Mouse (Mus musculus): Measurements from ENCODE around the gene Tnfrsf23. TPM values are rescaled to one million over a fixed set of nuclear protein-coding genes. Genes with fewer than 3 reads are reported as not detected.

The Tnfrsf23 gene
- polyA plus RNA-seq (2014; fragmentation: Illumina TruSeq; extraction: RNeasy Lipid Tissue Mini Kit (QIAGEN cat#74804); ENCODE audit: low read depth, low replicate concordance): 5.8 TPM

GRCm38 (mm10) chr7:143685359-143686067, at the start of gene Tnfrsf23:
TSS of gene Tnfrsf23 (minus strand) at chr7:143685872.

GRCm38 (mm10) chr7:143649034-143649768, 36.5 kb downstream of the Tnfrsf23 start, which contains the start of gene Tnfrsf22:
TSS of gene Tnfrsf22 (minus strand) at chr7:143649661.

GRCm38 (mm10) chr7:143628540-143628939, 57.1 kb downstream of the Tnfrsf23 start, which contains the start of gene Tnfrsf26:
TSS of gene Tnfrsf26 (minus strand) at chr7:143628722.

Other genes starting within 250 kb of the Tnfrsf23 start
- gene Cdkn1c, start 224.8 kb downstream of the Tnfrsf23 start, polyA plus RNA-seq (2014; fragmentation: Illumina TruSeq; extraction: RNeasy Lipid Tissue Mini Kit (QIAGEN cat#74804); ENCODE audit: low read depth, low replicate concordance): 15.0 TPM
- 0.98 TPM for gene Slc22a18, start 212.1 kb downstream of the Tnfrsf23 start, polyA plus RNA-seq (2014; fragmentation: Illumina TruSeq; extraction: RNeasy Lipid Tissue Mini Kit (QIAGEN cat#74804); ENCODE audit: low read depth, low replicate concordance)
- not detected for gene Phlda2, start 182.7 kb downstream of the Tnfrsf23 start, polyA plus RNA-seq (2014; fragmentation: Illumina TruSeq; extraction: RNeasy Lipid Tissue Mini Kit (QIAGEN cat#74804); ENCODE audit: low read depth, low replicate concordance)
- 89.8 TPM for gene Nap1l4, start 136.8 kb downstream of the Tnfrsf23 start, polyA plus RNA-seq (2014; fragmentation: Illumina TruSeq; extraction: RNeasy Lipid Tissue Mini Kit (QIAGEN cat#74804); ENCODE audit: low read depth, low replicate concordance)
- 21.7 TPM for gene Cars, start 85.8 kb downstream of the Tnfrsf23 start, polyA plus RNA-seq (2014; fragmentation: Illumina TruSeq; extraction: RNeasy Lipid Tissue Mini Kit (QIAGEN cat#74804); ENCODE audit: low read depth, low replicate concordance)
- 1.3 TPM for gene Tnfrsf26, start 57.1 kb downstream of the Tnfrsf23 start, polyA plus RNA-seq (2014; fragmentation: Illumina TruSeq; extraction: RNeasy Lipid Tissue Mini Kit (QIAGEN cat#74804); ENCODE audit: low read depth, low replicate concordance)
- gene Tnfrsf22, start 36.2 kb downstream of the Tnfrsf23 start, polyA plus RNA-seq (2014; fragmentation: Illumina TruSeq; extraction: RNeasy Lipid Tissue Mini Kit (QIAGEN cat#74804); ENCODE audit: low read depth, low replicate concordance): 2.6 TPM
- gene Osbpl5, start 71.1 kb upstream of the Tnfrsf23 start, polyA plus RNA-seq (2014; fragmentation: Illumina TruSeq; extraction: RNeasy Lipid Tissue Mini Kit (QIAGEN cat#74804); ENCODE audit: low read depth, low replicate concordance): 3.0 TPM
- not detected for gene Mrgprg, start 81.1 kb upstream of the Tnfrsf23 start, polyA plus RNA-seq (2014; fragmentation: Illumina TruSeq; extraction: RNeasy Lipid Tissue Mini Kit (QIAGEN cat#74804); ENCODE audit: low read depth, low replicate concordance)
- 0.44 TPM for gene Mrgpre, start 98.6 kb upstream of the Tnfrsf23 start, polyA plus RNA-seq (2014; fragmentation: Illumina TruSeq; extraction: RNeasy Lipid Tissue Mini Kit (QIAGEN cat#74804); ENCODE audit: low read depth, low replicate concordance)
- 33.7 TPM for gene Nadsyn1, start 137.0 kb upstream of the Tnfrsf23 start, polyA plus RNA-seq (2014; fragmentation: Illumina TruSeq; extraction: RNeasy Lipid Tissue Mini Kit (QIAGEN cat#74804); ENCODE audit: low read depth, low replicate concordance)
- gene Dhcr7, start 137.3 kb upstream of the Tnfrsf23 start, polyA plus RNA-seq (2014; fragmentation: Illumina TruSeq; extraction: RNeasy Lipid Tissue Mini Kit (QIAGEN cat#74804); ENCODE audit: low read depth, low replicate concordance): 19.1 TPM
- not detected for gene Gm498, start 181.0 kb upstream of the Tnfrsf23 start, polyA plus RNA-seq (2014; fragmentation: Illumina TruSeq; extraction: RNeasy Lipid Tissue Mini Kit (QIAGEN cat#74804); ENCODE audit: low read depth, low replicate concordance)

All from sigmoid colon, adult 10 weeks (tissue).